Mouse (Mus musculus): ENCODE measurements at regions not wholly inside any gene's neighbourhood (a gene's known extent, or its start where the extent isn't known, plus 50 kb on each side); places are given as distances from the start of the nearest gene placed in this dataset.
"Not testable (repeated sequence)": the region's sequence is repeated elsewhere in the genome, so short reads cannot be mapped to it uniquely, and the experiment has no call there.

- Histone ChIP-seq H3K27me3 (replicated peaks) (no peaks in the 10 kb centered on the region), H3K4me1 (0 out of 2 replicates have a peak, but pooled peaks cover 4% of the 10 kb centered on the region), H3K9ac (replicated peaks) (no peak overlapping the region), H3K36me3 (no peaks in the 10 kb centered on the region), H3K27ac (replicated peaks) (no peak overlapping the region), H3K4me3 (replicated peaks) (no peak overlapping the region), H3K9me3 (replicated peaks) (no peaks in the 10 kb centered on the region), H3K4me2 (no peak overlapping the region)
- ATAC-seq (ENCODE audit: low FRiP score) = no peak
- 83% methylated on average over 2 of the region's 2 CpGs for WGBS
These were observed 202.9 kb upstream of the Myo3a start for GRCm38 (mm10) chr2:22024438-22024837.

GRCm38 (mm10) chr2:22026794-22027193, 200.5 kb upstream of the Myo3a start:
- no peaks in the 10 kb centered on the region for H3K36me3 ChIP-seq
- no peak overlapping the region for H3K4me2 ChIP-seq
- no peak for ATAC-seq (ENCODE audit: low FRiP score)

GRCm38 (mm10) chr2:22028569-22028968, 198.7 kb upstream of the Myo3a start:
- H3K9ac ChIP-seq (replicated peaks) = no peak overlapping the region
- no peaks in the 10 kb centered on the region for H3K36me3 ChIP-seq
- H3K27ac ChIP-seq (replicated peaks) = no peak overlapping the region
- H3K27me3 ChIP-seq (replicated peaks) = no peaks in the 10 kb centered on the region
- no peak overlapping the region for H3K4me2 ChIP-seq
- no peaks in the 10 kb centered on the region for H3K9me3 ChIP-seq (replicated peaks)
- 0 out of 2 replicates have a peak, but pooled peaks have one; percentile 51 for ATAC-seq (ENCODE audit: low FRiP score)
- 71% methylated on average over 1 of the region's 1 CpGs for WGBS
- no peak overlapping the region for H3K4me3 ChIP-seq (replicated peaks)
- H3K4me1 ChIP-seq = 0 out of 2 replicates have a peak, but pooled peaks cover 6% of the 10 kb centered on the region

More at GRCm38 (mm10) chr2:22026794-22027193, 200.5 kb upstream of the Myo3a start:
- 89% methylated on average over 1 of the region's 1 CpGs for WGBS
- H3K9me3 ChIP-seq (replicated peaks) = no peaks in the 10 kb centered on the region
- 0 out of 2 replicates have a peak, but pooled peaks cover 6% of the 10 kb centered on the region for H3K4me1 ChIP-seq
- no peak overlapping the region for H3K27ac ChIP-seq (replicated peaks)
- H3K4me3 ChIP-seq (replicated peaks) = no peak overlapping the region
- no peak overlapping the region for H3K9ac ChIP-seq (replicated peaks)
- no peaks in the 10 kb centered on the region for H3K27me3 ChIP-seq (replicated peaks)

GRCm38 (mm10) chr2:22029022-22029803, 198.1 kb upstream of the Myo3a start:
- no peak overlapping the region for H3K4me2 ChIP-seq
- peak; percentile 71 for ATAC-seq (ENCODE audit: low FRiP score)
- peaks cover 6% of the 10 kb centered on the region; the same call in 1 of the 2 replicates for H3K4me1 ChIP-seq
- no peak overlapping the region for H3K9ac ChIP-seq (replicated peaks)
- H3K27me3 ChIP-seq (replicated peaks) = no peaks in the 10 kb centered on the region
- WGBS = 18% methylated on average over 8 of the region's 8 CpGs
- H3K36me3 ChIP-seq = no peaks in the 10 kb centered on the region
- peak overlapping the region; percentile 48 for H3K27ac ChIP-seq (replicated peaks)
- H3K9me3 ChIP-seq (replicated peaks) = no peaks in the 10 kb centered on the region
- no peak overlapping the region for H3K4me3 ChIP-seq (replicated peaks)

- H3K27me3 ChIP-seq (replicated peaks) = no peaks in the 10 kb centered on the region
- ATAC-seq (ENCODE audit: low FRiP score) = no peak; the same call in 1 of the 2 replicates
- peaks cover 6% of the 10 kb centered on the region; the same call in 1 of the 2 replicates for H3K4me1 ChIP-seq
- H3K9ac ChIP-seq (replicated peaks) = no peak overlapping the region
- H3K4me3 ChIP-seq (replicated peaks) = no peak overlapping the region
- 69% methylated on average over 5 of the region's 5 CpGs for WGBS
- H3K9me3 ChIP-seq (replicated peaks) = no peaks in the 10 kb centered on the region
- H3K27ac ChIP-seq (replicated peaks) = peak overlapping the region; percentile 48
- no peaks in the 10 kb centered on the region for H3K36me3 ChIP-seq
- H3K4me2 ChIP-seq = no peak overlapping the region
These were observed 197.5 kb upstream of the Myo3a start for GRCm38 (mm10) chr2:22029804-22030194.

- H3K9me3 ChIP-seq (replicated peaks) = no peaks in the 10 kb centered on the region
- ATAC-seq (ENCODE audit: low FRiP score) = no peak
- 74% methylated on average over 2 of the region's 2 CpGs for WGBS
These were observed 190.5 kb upstream of the Myo3a start for GRCm38 (mm10) chr2:22036841-22037240.

GRCm38 (mm10) chr2:22038780-22039179, 188.5 kb upstream of the Myo3a start:
- H3K9ac ChIP-seq (replicated peaks) = no peak overlapping the region
- H3K4me1 ChIP-seq = no peaks in the 10 kb centered on the region; the same call in 1 of the 2 replicates
- no peaks in the 10 kb centered on the region for H3K9me3 ChIP-seq (replicated peaks)
- no peak for ATAC-seq (ENCODE audit: low FRiP score)
- no peak overlapping the region for H3K4me2 ChIP-seq
- H3K27me3 ChIP-seq (replicated peaks) = no peaks in the 10 kb centered on the region
- no peak overlapping the region for H3K4me3 ChIP-seq (replicated peaks)
- 17% methylated on average over 2 of the region's 2 CpGs for WGBS
- H3K27ac ChIP-seq (replicated peaks) = no peak overlapping the region
- no peaks in the 10 kb centered on the region for H3K36me3 ChIP-seq

More at GRCm38 (mm10) chr2:22036841-22037240, 190.5 kb upstream of the Myo3a start:
- no peak overlapping the region for H3K9ac ChIP-seq (replicated peaks)
- H3K4me2 ChIP-seq = no peak overlapping the region
- no peak overlapping the region for H3K4me3 ChIP-seq (replicated peaks)
- H3K36me3 ChIP-seq = no peaks in the 10 kb centered on the region
- no peak overlapping the region for H3K27ac ChIP-seq (replicated peaks)
- H3K4me1 ChIP-seq = no peaks in the 10 kb centered on the region; the same call in 1 of the 2 replicates
- H3K27me3 ChIP-seq (replicated peaks) = no peaks in the 10 kb centered on the region

- not testable (repeated sequence) for H3K36me3 ChIP-seq; ATAC-seq (ENCODE audit: low FRiP score); H3K4me1 ChIP-seq; H3K4me3 ChIP-seq (replicated peaks); H3K9me3 ChIP-seq (replicated peaks); H3K9ac ChIP-seq (replicated peaks); H3K27ac ChIP-seq (replicated peaks); H3K27me3 ChIP-seq (replicated peaks); H3K4me2 ChIP-seq
- WGBS = 93% methylated on average over 6 of the region's 6 CpGs
These were observed 183.4 kb upstream of the Myo3a start for GRCm38 (mm10) chr2:22043937-22044336.

- Histone ChIP-seq H3K27me3 (replicated peaks) (no peaks in the 10 kb centered on the region), H3K4me1 (no peaks in the 10 kb centered on the region; the same call in 1 of the 2 replicates), H3K27ac (replicated peaks) (no peak overlapping the region), H3K4me3 (replicated peaks) (no peak overlapping the region), H3K9ac (replicated peaks) (no peak overlapping the region), H3K4me2 (no peak overlapping the region), H3K9me3 (replicated peaks) (no peaks in the 10 kb centered on the region), H3K36me3 (no peaks in the 10 kb centered on the region)
- no peak for ATAC-seq (ENCODE audit: low FRiP score)
- WGBS = 58% methylated on average over 2 of the region's 2 CpGs
These were observed 182.4 kb upstream of the Myo3a start for GRCm38 (mm10) chr2:22044949-22045348.

GRCm38 (mm10) chr2:22047465-22047864, 179.8 kb upstream of the Myo3a start:
- no peak overlapping the region for H3K9ac ChIP-seq (replicated peaks)
- no peak overlapping the region for H3K4me3 ChIP-seq (replicated peaks)
- no peaks in the 10 kb centered on the region for H3K9me3 ChIP-seq (replicated peaks)
- H3K4me1 ChIP-seq = no peaks in the 10 kb centered on the region; the same call in 1 of the 2 replicates
- H3K4me2 ChIP-seq = no peak overlapping the region
- 40% methylated on average over 3 of the region's 3 CpGs for WGBS
- ATAC-seq (ENCODE audit: low FRiP score) = peak; percentile 47; the same call in 1 of the 2 replicates
- 0 out of 2 replicates have a peak overlapping the region, but pooled peaks have one; percentile 39 for H3K27ac ChIP-seq (replicated peaks)
- no peaks in the 10 kb centered on the region for H3K27me3 ChIP-seq (replicated peaks)
- no peaks in the 10 kb centered on the region for H3K36me3 ChIP-seq

GRCm38 (mm10) chr2:22066535-22066934, 160.8 kb upstream of the Myo3a start:
- Histone ChIP-seq H3K36me3 (no peaks in the 10 kb centered on the region), H3K9ac (replicated peaks) (no peak overlapping the region), H3K4me2 (no peak overlapping the region), H3K9me3 (replicated peaks) (no peaks in the 10 kb centered on the region), H3K4me3 (replicated peaks) (no peak overlapping the region), H3K27me3 (replicated peaks) (no peaks in the 10 kb centered on the region), H3K27ac (replicated peaks) (peak overlapping the region; percentile 29; the same call in 1 of the 2 replicates), H3K4me1 (no peaks in the 10 kb centered on the region)
- peak; percentile 50 for ATAC-seq (ENCODE audit: low FRiP score)
- WGBS = 40% methylated on average over 5 of the region's 5 CpGs

- H3K27me3 ChIP-seq (replicated peaks) = no peaks in the 10 kb centered on the region
- no peak overlapping the region for H3K9ac ChIP-seq (replicated peaks)
- H3K27ac ChIP-seq (replicated peaks) = no peak overlapping the region
- no peak overlapping the region for H3K4me2 ChIP-seq
- no peaks in the 10 kb centered on the region for H3K4me1 ChIP-seq
- ATAC-seq (ENCODE audit: low FRiP score) = no peak
- no peaks in the 10 kb centered on the region for H3K36me3 ChIP-seq
- no peak overlapping the region for H3K4me3 ChIP-seq (replicated peaks)
- WGBS = 93% methylated on average over 2 of the region's 2 CpGs
- H3K9me3 ChIP-seq (replicated peaks) = no peaks in the 10 kb centered on the region
These were observed 130.5 kb upstream of the Myo3a start for GRCm38 (mm10) chr2:22096848-22097247.
